Mouse (Mus musculus) heart, postnatal 0 days (tissue): Measurements from ENCODE around the gene Gm20479.

Source experiments
- CTCF ChIP-seq: IDR thresholded peaks from 2 replicates; pipeline ENCODE4 v1.5.1; 2016; ENCODE audit warnings: antibody characterized with exemption, control low read depth, low read depth
- EP300 ChIP-seq: IDR thresholded peaks from 2 replicates; pipeline ENCODE4 v1.6.1; 2016; ENCODE audit warnings: antibody characterized with exemption, low read depth

- TF ChIP-seq CTCF (no peak), EP300 (no peak)
Measured at GRCm38 (mm10) chr7:27389213-27389612, 32.0 kb upstream of the Gm20479 start.
